Mouse (Mus musculus) E14TG2a.4 (cell line): Measurements from ENCODE around the gene Uqcc3.

ENCODE experiments used
- H3K27me3 ChIP-seq: 2 replicates; pipeline ENCODE4 v1.6.1; 2014; ENCODE audit warnings: low read length, control low read depth; ENCODE audit not compliant: insufficient read depth
- H3K36me3 ChIP-seq: 2 replicates; pipeline ENCODE4 v1.6.1; 2014; ENCODE audit warnings: low read length, control low read depth; ENCODE audit not compliant: insufficient read depth
- H3K4me1 ChIP-seq: replicated peaks from 2 replicates; pipeline ENCODE4 v1.6.1; 2014; ENCODE audit warnings: low read depth, low read length, control low read depth
- H3K4me3 ChIP-seq: replicated peaks from 2 replicates; pipeline ENCODE4 v1.5.1; 2014; ENCODE audit warnings: mild to moderate bottlenecking, low read length
- H3K9me3 ChIP-seq: 2 replicates; pipeline ENCODE4 v1.6.1; 2014; ENCODE audit warnings: low read length, control low read depth
- CTCF ChIP-seq: conservative IDR thresholded peaks from 2 replicates; pipeline ENCODE4 v1.5.1; 2014; ENCODE audit warnings: low read length
- NANOG ChIP-seq: IDR thresholded peaks from 2 replicates; pipeline ENCODE4 v1.6.1; 2014; ENCODE audit warnings: borderline replicate concordance, low read length, mixed read lengths
- POU5F1 ChIP-seq: IDR thresholded peaks from 2 replicates; pipeline ENCODE4 v1.6.1; 2014; ENCODE audit warnings: low read length, borderline replicate concordance

Uqcc3 gene

GRCm38 (mm10) chr19:8880311-8881033, at the start of gene Uqcc3:
Gene Uqcc3, minus strand, starts transcription at chr19:8880923.
- Histone ChIP-seq H3K4me1 (peaks cover 27% of the 10 kb centered on the region), H3K4me3 (peak within 1 kb of the TSS; percentile 93), H3K27me3 (no peaks in the 10 kb centered on the region), H3K9me3 (no peaks in the 10 kb centered on the region), H3K36me3 (peaks cover 46% of the 10 kb centered on the region)
- TF ChIP-seq CTCF (no peak), POU5F1 (no peak), NANOG (no peak)

DNA sequence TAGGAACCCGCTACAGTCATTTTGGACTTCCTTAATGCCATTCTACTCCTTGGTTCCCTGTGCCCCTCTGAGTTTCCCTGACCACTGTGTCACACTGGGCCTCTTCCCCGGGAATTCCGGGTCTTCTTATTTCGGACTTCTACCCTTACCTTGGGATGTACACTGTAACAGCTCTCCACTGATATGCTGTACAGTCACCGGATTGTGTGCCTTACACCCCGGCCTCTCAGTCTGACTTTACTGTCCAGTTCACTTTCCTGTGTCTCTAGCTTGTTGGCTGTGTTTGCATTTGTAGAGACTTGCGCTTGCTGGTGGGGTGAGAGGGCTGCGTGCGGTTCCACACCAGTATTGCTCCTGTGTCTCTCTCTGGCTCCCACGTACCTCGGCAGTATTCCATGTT, 49.4 kb upstream of the Uqcc3 start:
- no peak for TF ChIP-seq CTCF
- TF ChIP-seq POU5F1 = no peak
- TF ChIP-seq NANOG = no peak
- H3K9me3 ChIP-seq = no peaks in the 10 kb centered on the region
- peaks cover 57% of the 10 kb centered on the region for H3K36me3 ChIP-seq
- H3K4me1 ChIP-seq = peaks cover 44% of the 10 kb centered on the region
- H3K4me3 ChIP-seq = peak overlapping the region; percentile 91
- H3K27me3 ChIP-seq = peaks cover 18% of the 10 kb centered on the region

DNA sequence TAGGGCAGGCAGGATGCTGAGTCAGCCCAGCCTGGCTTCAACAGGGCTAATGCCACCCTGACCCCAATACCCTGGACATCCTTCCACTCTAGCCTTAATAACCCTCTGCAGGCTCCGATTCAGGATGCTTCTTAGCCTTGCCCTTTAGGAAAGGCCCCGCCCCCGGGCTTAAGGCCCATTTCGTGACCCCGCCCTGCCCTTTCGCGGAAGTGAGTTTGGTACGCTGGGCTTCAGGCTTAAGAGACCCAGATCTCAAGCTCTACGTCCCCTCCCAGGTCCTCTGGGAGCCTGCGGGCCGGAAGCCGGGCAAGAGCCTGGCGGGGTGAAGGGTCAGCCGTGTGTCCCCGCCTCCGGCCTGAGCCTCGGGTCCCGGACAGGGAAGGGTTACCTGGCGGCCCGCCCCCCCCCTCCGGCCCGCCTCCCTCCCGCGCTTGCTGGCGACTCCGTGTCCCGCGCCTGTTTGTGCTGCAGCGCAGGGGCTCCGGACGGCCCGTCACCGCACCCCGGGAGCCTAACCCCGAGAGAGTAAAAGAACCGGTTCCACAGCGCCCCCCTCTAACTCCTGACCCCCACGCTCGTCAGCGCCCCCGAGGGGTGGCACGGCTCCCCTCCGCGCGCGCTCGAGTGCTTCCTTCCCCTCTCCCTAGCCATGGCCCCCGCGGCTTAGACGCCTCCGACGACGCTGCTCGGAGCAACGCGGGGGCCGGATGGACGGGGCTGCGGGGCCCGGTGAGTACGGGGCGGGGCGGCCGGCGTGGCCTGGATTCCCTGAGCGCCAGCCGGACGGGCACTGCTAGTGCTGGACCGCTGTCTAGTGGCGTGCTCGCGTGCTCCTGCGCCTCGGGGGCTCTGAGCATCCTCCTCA, 48.7 kb upstream of the Uqcc3 start, which contains the start of the genes Rom1 and Eml3:
Gene Rom1, minus strand, starts transcription at position 133 of the 865 bp plus-strand sequence.
Gene Eml3, plus strand, starts transcription at position 329 of the 865 bp plus-strand sequence.
- TF ChIP-seq NANOG = no peak
- TF ChIP-seq POU5F1 = no peak
- no peak for TF ChIP-seq CTCF
- Histone ChIP-seq H3K36me3 (peaks cover 50% of the 10 kb centered on the region), H3K4me3 (peak within 1 kb of the TSS; percentile 91), H3K4me1 (peaks cover 44% of the 10 kb centered on the region), H3K9me3 (no peaks in the 10 kb centered on the region), H3K27me3 (peaks cover 18% of the 10 kb centered on the region)

- TF ChIP-seq NANOG (no peak), CTCF (no peak), POU5F1 (no peak)
- Histone ChIP-seq H3K4me1 (peaks cover 44% of the 10 kb centered on the region), H3K9me3 (no peaks in the 10 kb centered on the region), H3K36me3 (peaks cover 43% of the 10 kb centered on the region), H3K27me3 (peaks cover 18% of the 10 kb centered on the region), H3K4me3 (peak overlapping the region; percentile 91)
These were observed 48.0 kb upstream of the Uqcc3 start for GRCm38 (mm10) chr19:8928689-8929223.

GRCm38 (mm10) chr19:8927891-8928525, 47.3 kb upstream of the Uqcc3 start:
- no peak for TF ChIP-seq POU5F1
- no peak for TF ChIP-seq CTCF
- no peak for TF ChIP-seq NANOG
- H3K9me3 ChIP-seq = no peaks in the 10 kb centered on the region
- peaks cover 18% of the 10 kb centered on the region for H3K27me3 ChIP-seq
- H3K4me3 ChIP-seq = no peak overlapping the region
- peaks cover 42% of the 10 kb centered on the region for H3K36me3 ChIP-seq
- peaks cover 44% of the 10 kb centered on the region for H3K4me1 ChIP-seq

DNA sequence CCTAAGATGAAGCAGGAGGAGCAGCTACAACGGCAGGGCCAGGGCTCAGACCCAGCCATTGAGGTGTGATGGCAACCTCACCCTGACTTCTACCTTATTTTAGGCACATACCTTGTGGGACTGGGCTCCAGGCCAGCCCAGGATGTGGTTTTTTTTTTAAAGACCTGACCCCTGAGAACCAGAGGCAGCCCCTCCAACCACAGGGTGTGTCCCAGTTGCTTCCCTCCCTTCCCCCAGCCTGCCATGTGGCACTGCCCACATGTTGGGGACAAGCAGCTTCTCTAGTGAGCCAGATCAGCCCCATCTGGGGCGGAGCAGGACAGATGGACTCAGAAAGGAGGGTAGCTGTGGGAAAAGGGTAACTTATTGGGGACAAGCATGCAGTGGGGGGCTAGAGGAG, 46.0 kb upstream of the Uqcc3 start:
- no peak for TF ChIP-seq CTCF
- no peak for TF ChIP-seq NANOG
- TF ChIP-seq POU5F1 = no peak
- H3K36me3 ChIP-seq = peaks cover 48% of the 10 kb centered on the region
- H3K4me1 ChIP-seq = peaks cover 45% of the 10 kb centered on the region
- H3K27me3 ChIP-seq = peaks cover 18% of the 10 kb centered on the region
- no peaks in the 10 kb centered on the region for H3K9me3 ChIP-seq
- H3K4me3 ChIP-seq = no peak overlapping the region

GRCm38 (mm10) chr19:8921741-8922140, 41.0 kb upstream of the Uqcc3 start:
- no peak overlapping the region for H3K4me3 ChIP-seq
- H3K36me3 ChIP-seq = peaks cover 36% of the 10 kb centered on the region
- no peaks in the 10 kb centered on the region for H3K9me3 ChIP-seq
- peaks cover 52% of the 10 kb centered on the region for H3K4me1 ChIP-seq
- no peak for TF ChIP-seq NANOG
- no peak for TF ChIP-seq CTCF
- TF ChIP-seq POU5F1 = no peak
- no peaks in the 10 kb centered on the region for H3K27me3 ChIP-seq
